Mouse (Mus musculus): ENCODE measurements around the gene Otud4. TPM values are rescaled to one million over a fixed set of nuclear protein-coding genes. Genes with fewer than 3 reads are reported as not detected.
A peak's percentile ranks its signal among the peaks of the same experiment; 100 is the strongest.
"Not testable (repeated sequence)": the region's sequence is repeated elsewhere in the genome, so short reads cannot be mapped to it uniquely, and the experiment has no call there.

Gene Otud4
- 10.3 and 10.6 TPM in 2 replicates for polyA plus RNA-seq (2015; fragmentation: Nextera tagmentation; extraction: Ambion mirVana)

GRCm38 (mm10) chr8:79639586-79640451 is at the start of gene Otud4:
Gene Otud4, plus strand, starts transcription at chr8:79639618.
- WGBS, result under 1% methylated on average over 95 of the region's 103 CpGs

GRCm38 (mm10) chr8:79600962-79601361 is 38.5 kb upstream of the Otud4 start:
- WGBS, result 93% methylated on average over 1 of the region's 1 CpGs
- H3K9me3 ChIP-seq, result no peaks in the 10 kb centered on the region
- H3K4me3 ChIP-seq, result no peak overlapping the region
- no peak for ATAC-seq (ENCODE audit: low FRiP score)
- no peaks in the 10 kb centered on the region for H3K4me1 ChIP-seq (replicated peaks)
- H3K36me3 ChIP-seq, result no peaks in the 10 kb centered on the region
- no peaks in the 10 kb centered on the region for H3K27me3 ChIP-seq
- no peak overlapping the region for H3K4me2 ChIP-seq
- no peak overlapping the region for H3K27ac ChIP-seq
- H3K9ac ChIP-seq, result no peak overlapping the region

More at GRCm38 (mm10) chr8:79639586-79640451, at the start of gene Otud4:
- H3K9ac ChIP-seq, result peak within 1 kb of the TSS; percentile 91
- peaks cover 7% of the 10 kb centered on the region; the same call in 1 of the 2 replicates for H3K36me3 ChIP-seq
- ATAC-seq (ENCODE audit: low FRiP score), result peak; percentile 76
- H3K27ac ChIP-seq, result peak within 1 kb of the TSS; percentile 98
- H3K4me2 ChIP-seq, result peak within 1 kb of the TSS; percentile 72
- H3K9me3 ChIP-seq, result no peaks in the 10 kb centered on the region
- peak within 1 kb of the TSS; percentile 92 for H3K4me3 ChIP-seq
- H3K27me3 ChIP-seq, result no peaks in the 10 kb centered on the region
- peaks cover 28% of the 10 kb centered on the region for H3K4me1 ChIP-seq (replicated peaks)

GRCm38 (mm10) chr8:79603204-79603603 is 36.2 kb upstream of the Otud4 start:
- not testable (repeated sequence) for H3K9me3 ChIP-seq; H3K4me1 ChIP-seq (replicated peaks); H3K4me2 ChIP-seq; H3K27ac ChIP-seq; ATAC-seq (ENCODE audit: low FRiP score); H3K4me3 ChIP-seq; H3K36me3 ChIP-seq; H3K9ac ChIP-seq; H3K27me3 ChIP-seq
- WGBS, result 52% methylated on average over 2 of the region's 2 CpGs

GRCm38 (mm10) chr8:79606225-79606624 is 33.2 kb upstream of the Otud4 start:
- H3K27me3 ChIP-seq, result no peaks in the 10 kb centered on the region
- H3K4me3 ChIP-seq, result no peak overlapping the region
- no peak overlapping the region for H3K27ac ChIP-seq
- H3K36me3 ChIP-seq, result no peaks in the 10 kb centered on the region
- no peaks in the 10 kb centered on the region for H3K4me1 ChIP-seq (replicated peaks)
- no peaks in the 10 kb centered on the region for H3K9me3 ChIP-seq
- ATAC-seq (ENCODE audit: low FRiP score), result no peak
- no peak overlapping the region for H3K9ac ChIP-seq
- H3K4me2 ChIP-seq, result no peak overlapping the region

GRCm38 (mm10) chr8:79606751-79607300 is 32.6 kb upstream of the Otud4 start:
- no peak overlapping the region for H3K27ac ChIP-seq
- no peak for ATAC-seq (ENCODE audit: low FRiP score)
- no peaks in the 10 kb centered on the region for H3K36me3 ChIP-seq
- no peaks in the 10 kb centered on the region for H3K27me3 ChIP-seq
- H3K4me2 ChIP-seq, result no peak overlapping the region
- no peak overlapping the region for H3K9ac ChIP-seq
- no peak overlapping the region for H3K4me3 ChIP-seq
- 93% methylated on average over 5 of the region's 5 CpGs for WGBS
- H3K9me3 ChIP-seq, result no peaks in the 10 kb centered on the region
- no peaks in the 10 kb centered on the region for H3K4me1 ChIP-seq (replicated peaks)

- Histone ChIP-seq H3K4me2 (no peak overlapping the region), H3K4me1 (replicated peaks) (no peaks in the 10 kb centered on the region; the same call in 1 of the 2 replicates), H3K4me3 (no peak overlapping the region), H3K9me3 (no peaks in the 10 kb centered on the region), H3K27me3 (no peaks in the 10 kb centered on the region), H3K36me3 (no peaks in the 10 kb centered on the region), H3K27ac (no peak overlapping the region), H3K9ac (no peak overlapping the region)
- WGBS, result 85% methylated on average over 3 of the region's 3 CpGs
- no peak for ATAC-seq (ENCODE audit: low FRiP score)
Observed at GRCm38 (mm10) chr8:79608701-79609100, 30.7 kb upstream of the Otud4 start.

GRCm38 (mm10) chr8:79610268-79610667 is 29.1 kb upstream of the Otud4 start:
- no peaks in the 10 kb centered on the region for H3K9me3 ChIP-seq
- H3K4me3 ChIP-seq, result no peak overlapping the region
- H3K9ac ChIP-seq, result no peak overlapping the region
- H3K27ac ChIP-seq, result no peak overlapping the region
- H3K36me3 ChIP-seq, result no peaks in the 10 kb centered on the region
- ATAC-seq (ENCODE audit: low FRiP score), result no peak
- H3K27me3 ChIP-seq, result no peaks in the 10 kb centered on the region
- no peaks in the 10 kb centered on the region; the same call in 1 of the 2 replicates for H3K4me1 ChIP-seq (replicated peaks)
- H3K4me2 ChIP-seq, result no peak overlapping the region

- no peak overlapping the region for H3K9ac ChIP-seq
- H3K4me3 ChIP-seq, result no peak overlapping the region
- H3K4me1 ChIP-seq (replicated peaks), result no peaks in the 10 kb centered on the region; the same call in 1 of the 2 replicates
- no peaks in the 10 kb centered on the region for H3K9me3 ChIP-seq
- 68% methylated on average over 6 of the region's 6 CpGs for WGBS
- no peak overlapping the region for H3K27ac ChIP-seq
- H3K36me3 ChIP-seq, result no peaks in the 10 kb centered on the region
- no peaks in the 10 kb centered on the region for H3K27me3 ChIP-seq
- H3K4me2 ChIP-seq, result no peak overlapping the region
- no peak for ATAC-seq (ENCODE audit: low FRiP score)
Observed at GRCm38 (mm10) chr8:79612298-79612697, 27.1 kb upstream of the Otud4 start.

GRCm38 (mm10) chr8:79612965-79613364 is 26.5 kb upstream of the Otud4 start:
- no peak overlapping the region for H3K27ac ChIP-seq
- H3K27me3 ChIP-seq, result no peaks in the 10 kb centered on the region
- 49% methylated on average over 5 of the region's 5 CpGs for WGBS
- no peak for ATAC-seq (ENCODE audit: low FRiP score)
- no peak overlapping the region for H3K4me2 ChIP-seq
- H3K4me3 ChIP-seq, result no peak overlapping the region
- no peaks in the 10 kb centered on the region for H3K9me3 ChIP-seq
- H3K4me1 ChIP-seq (replicated peaks), result no peaks in the 10 kb centered on the region; the same call in 1 of the 2 replicates
- H3K36me3 ChIP-seq, result no peaks in the 10 kb centered on the region
- no peak overlapping the region for H3K9ac ChIP-seq

GRCm38 (mm10) chr8:79615741-79616350 is 23.6 kb upstream of the Otud4 start:
- Histone ChIP-seq H3K27me3 (no peaks in the 10 kb centered on the region), H3K36me3 (no peaks in the 10 kb centered on the region), H3K4me1 (replicated peaks) (peaks cover 6% of the 10 kb centered on the region), H3K4me2 (no peak overlapping the region), H3K27ac (no peak overlapping the region), H3K4me3 (no peak overlapping the region), H3K9me3 (no peaks in the 10 kb centered on the region), H3K9ac (no peak overlapping the region)
- ATAC-seq (ENCODE audit: low FRiP score), result no peak
- WGBS, result 82% methylated on average over 6 of the region's 6 CpGs

- ATAC-seq (ENCODE audit: low FRiP score), result no peak
- H3K36me3 ChIP-seq, result no peaks in the 10 kb centered on the region
- H3K27ac ChIP-seq, result no peak overlapping the region
- H3K4me3 ChIP-seq, result no peak overlapping the region
- H3K4me2 ChIP-seq, result no peak overlapping the region
- H3K9ac ChIP-seq, result no peak overlapping the region
- WGBS, result 62% methylated on average over 5 of the region's 5 CpGs
- H3K27me3 ChIP-seq, result no peaks in the 10 kb centered on the region
- H3K9me3 ChIP-seq, result no peaks in the 10 kb centered on the region
- H3K4me1 ChIP-seq (replicated peaks), result peaks cover 10% of the 10 kb centered on the region
Observed at GRCm38 (mm10) chr8:79618906-79619305, 20.5 kb upstream of the Otud4 start.

GRCm38 (mm10) chr8:79619353-79619752 is 20.1 kb upstream of the Otud4 start:
- Histone ChIP-seq H3K27me3 (no peaks in the 10 kb centered on the region), H3K4me1 (replicated peaks) (peaks cover 10% of the 10 kb centered on the region), H3K27ac (no peak overlapping the region), H3K9me3 (no peaks in the 10 kb centered on the region), H3K4me2 (no peak overlapping the region), H3K9ac (no peak overlapping the region), H3K4me3 (no peak overlapping the region), H3K36me3 (no peaks in the 10 kb centered on the region)
- no peak for ATAC-seq (ENCODE audit: low FRiP score)
- WGBS, result 86% methylated on average over 2 of the region's 2 CpGs
